Mouse (Mus musculus): ENCODE results near the gene Olfr1392. TPM values are rescaled to one million over a fixed set of nuclear protein-coding genes. Genes with fewer than 3 reads are reported as not detected.
"Not testable (repeated sequence)": the region's sequence is repeated elsewhere in the genome, so short reads cannot be mapped to it uniquely, and the experiment has no call there.

Gene Olfr1392
- polyA plus RNA-seq (2015; fragmentation: Nextera tagmentation; extraction: Ambion mirVana) = not detected in 2 replicates

- H3K9ac ChIP-seq; H3K27me3 ChIP-seq; H3K4me1 ChIP-seq; H3K36me3 ChIP-seq; H3K27ac ChIP-seq; ATAC-seq (ENCODE audit: insufficient number of reproducible peaks, insufficient read depth, low FRiP score, low TSS enrichment, low read depth); H3K9me3 ChIP-seq; H3K4me2 ChIP-seq; H3K4me3 ChIP-seq: not testable (repeated sequence)
- 47% methylated on average over 1 of the region's 1 CpGs for WGBS
Observed at GRCm38 (mm10) chr11:49284982-49285381, at the start of gene Olfr1392. Olfr1392 (plus strand) TSS chr11:49285282.

GRCm38 (mm10) chr11:49235459-49236207 is 49.4 kb upstream of the Olfr1392 start:
- 65% methylated on average over 3 of the region's 3 CpGs for WGBS
- Histone ChIP-seq H3K27me3 (no peaks in the 10 kb centered on the region), H3K9ac (no peak overlapping the region), H3K36me3 (no peaks in the 10 kb centered on the region), H3K9me3 (no peaks in the 10 kb centered on the region), H3K4me2 (no peak overlapping the region), H3K4me3 (no peak overlapping the region), H3K27ac (no peak overlapping the region), H3K4me1 (peaks cover 5% of the 10 kb centered on the region)
- ATAC-seq (ENCODE audit: insufficient number of reproducible peaks, insufficient read depth, low FRiP score, low TSS enrichment, low read depth) = no peak

GRCm38 (mm10) chr11:49236891-49237290 is 48.2 kb upstream of the Olfr1392 start:
- no peak overlapping the region for H3K4me2 ChIP-seq
- no peak overlapping the region for H3K9ac ChIP-seq
- H3K4me3 ChIP-seq = no peak overlapping the region
- H3K36me3 ChIP-seq = no peaks in the 10 kb centered on the region
- peaks cover 5% of the 10 kb centered on the region for H3K4me1 ChIP-seq
- no peaks in the 10 kb centered on the region for H3K9me3 ChIP-seq
- H3K27ac ChIP-seq = no peak overlapping the region
- WGBS = 69% methylated on average over 1 of the region's 1 CpGs
- H3K27me3 ChIP-seq = no peaks in the 10 kb centered on the region
- no peak for ATAC-seq (ENCODE audit: insufficient number of reproducible peaks, insufficient read depth, low FRiP score, low TSS enrichment, low read depth)

- Histone ChIP-seq H3K36me3 (no peaks in the 10 kb centered on the region), H3K9me3 (no peaks in the 10 kb centered on the region), H3K4me3 (no peak overlapping the region), H3K27me3 (no peaks in the 10 kb centered on the region), H3K27ac (no peak overlapping the region), H3K9ac (no peak overlapping the region), H3K4me1 (peaks cover under 1% of the 10 kb centered on the region), H3K4me2 (no peak overlapping the region)
- ATAC-seq (ENCODE audit: insufficient number of reproducible peaks, insufficient read depth, low FRiP score, low TSS enrichment, low read depth) = no peak
- WGBS = 72% methylated on average over 2 of the region's 2 CpGs
Observed at GRCm38 (mm10) chr11:49237532-49237931, 47.5 kb upstream of the Olfr1392 start.

- Histone ChIP-seq H3K27ac (no peak overlapping the region), H3K9ac (no peak overlapping the region), H3K4me1 (peaks cover 12% of the 10 kb centered on the region), H3K36me3 (no peaks in the 10 kb centered on the region), H3K4me2 (no peak overlapping the region), H3K9me3 (no peaks in the 10 kb centered on the region), H3K27me3 (no peaks in the 10 kb centered on the region), H3K4me3 (no peak overlapping the region)
- WGBS = 86% methylated on average over 1 of the region's 1 CpGs
- ATAC-seq (ENCODE audit: insufficient number of reproducible peaks, insufficient read depth, low FRiP score, low TSS enrichment, low read depth) = no peak
Observed at GRCm38 (mm10) chr11:49240310-49240709, 44.8 kb upstream of the Olfr1392 start.

GRCm38 (mm10) chr11:49240874-49241273 is 44.2 kb upstream of the Olfr1392 start:
- Histone ChIP-seq H3K4me1 (peaks cover 17% of the 10 kb centered on the region), H3K4me2 (no peak overlapping the region), H3K36me3 (no peaks in the 10 kb centered on the region), H3K4me3 (no peak overlapping the region), H3K9ac (no peak overlapping the region), H3K27me3 (no peaks in the 10 kb centered on the region), H3K27ac (no peak overlapping the region), H3K9me3 (no peaks in the 10 kb centered on the region)
- WGBS = 80% methylated on average over 4 of the region's 4 CpGs
- no peak for ATAC-seq (ENCODE audit: insufficient number of reproducible peaks, insufficient read depth, low FRiP score, low TSS enrichment, low read depth)

- WGBS = 78% methylated on average over 1 of the region's 1 CpGs
Observed at GRCm38 (mm10) chr11:49241471-49241870, 43.6 kb upstream of the Olfr1392 start.

GRCm38 (mm10) chr11:49242944-49243626 is 42.0 kb upstream of the Olfr1392 start:
- H3K27ac ChIP-seq = peak overlapping the region; percentile 97
- ATAC-seq (ENCODE audit: insufficient number of reproducible peaks, insufficient read depth, low FRiP score, low TSS enrichment, low read depth) = no peak
- 21% methylated on average over 11 of the region's 11 CpGs for WGBS

More at GRCm38 (mm10) chr11:49241471-49241870, 43.6 kb upstream of the Olfr1392 start:
- H3K9me3 ChIP-seq = no peaks in the 10 kb centered on the region
- no peak overlapping the region for H3K4me2 ChIP-seq
- H3K27me3 ChIP-seq = no peaks in the 10 kb centered on the region
- ATAC-seq (ENCODE audit: insufficient number of reproducible peaks, insufficient read depth, low FRiP score, low TSS enrichment, low read depth) = no peak
- H3K4me1 ChIP-seq = peaks cover 19% of the 10 kb centered on the region
- no peak overlapping the region for H3K27ac ChIP-seq
- no peaks in the 10 kb centered on the region for H3K36me3 ChIP-seq
- no peak overlapping the region for H3K4me3 ChIP-seq
- no peak overlapping the region for H3K9ac ChIP-seq

GRCm38 (mm10) chr11:49243727-49244594 is 41.1 kb upstream of the Olfr1392 start, which contains the start of gene Mgat1:
Mgat1 (plus strand) TSS chr11:49244191.
- Histone ChIP-seq H3K27me3 (no peaks in the 10 kb centered on the region), H3K4me3 (peak within 1 kb of the TSS; percentile 53), H3K4me1 (peaks cover 19% of the 10 kb centered on the region), H3K9me3 (no peaks in the 10 kb centered on the region), H3K4me2 (peak within 1 kb of the TSS; percentile 62), H3K36me3 (no peaks in the 10 kb centered on the region), H3K27ac (peak within 1 kb of the TSS; percentile 97), H3K9ac (peak within 1 kb of the TSS; percentile 70)
- ATAC-seq (ENCODE audit: insufficient number of reproducible peaks, insufficient read depth, low FRiP score, low TSS enrichment, low read depth) = peak; percentile 95
- WGBS = under 1% methylated on average over 60 of the region's 60 CpGs

More at GRCm38 (mm10) chr11:49242944-49243626, 42.0 kb upstream of the Olfr1392 start:
- H3K9me3 ChIP-seq = no peaks in the 10 kb centered on the region
- no peaks in the 10 kb centered on the region for H3K36me3 ChIP-seq
- peak overlapping the region; percentile 62 for H3K4me2 ChIP-seq
- H3K4me3 ChIP-seq = peak overlapping the region; percentile 53
- H3K27me3 ChIP-seq = no peaks in the 10 kb centered on the region
- peak overlapping the region; percentile 70 for H3K9ac ChIP-seq
- H3K4me1 ChIP-seq = peaks cover 19% of the 10 kb centered on the region

GRCm38 (mm10) chr11:49244595-49244930 is 40.5 kb upstream of the Olfr1392 start:
- Histone ChIP-seq H3K9ac (peak overlapping the region; percentile 70), H3K27me3 (no peaks in the 10 kb centered on the region)

GRCm38 (mm10) chr11:49245176-49245575 is 39.9 kb upstream of the Olfr1392 start:
- H3K27ac ChIP-seq = peak overlapping the region; percentile 97
- H3K9me3 ChIP-seq = no peaks in the 10 kb centered on the region
- 15% methylated on average over 7 of the region's 7 CpGs for WGBS
- no peak for ATAC-seq (ENCODE audit: insufficient number of reproducible peaks, insufficient read depth, low FRiP score, low TSS enrichment, low read depth)
- peak overlapping the region; percentile 62 for H3K4me2 ChIP-seq
- H3K36me3 ChIP-seq = no peaks in the 10 kb centered on the region
- H3K27me3 ChIP-seq = no peaks in the 10 kb centered on the region
- H3K9ac ChIP-seq = 0 out of 2 replicates have a peak overlapping the region, but pooled peaks have one; percentile 70
- H3K4me1 ChIP-seq = peaks cover 31% of the 10 kb centered on the region
- peak overlapping the region; percentile 53 for H3K4me3 ChIP-seq

More at GRCm38 (mm10) chr11:49244595-49244930, 40.5 kb upstream of the Olfr1392 start:
- Histone ChIP-seq H3K36me3 (no peaks in the 10 kb centered on the region), H3K27ac (peak overlapping the region; percentile 97), H3K4me2 (peak overlapping the region; percentile 62), H3K4me1 (peaks cover 25% of the 10 kb centered on the region), H3K4me3 (peak overlapping the region; percentile 53), H3K9me3 (no peaks in the 10 kb centered on the region)
- WGBS = 0% methylated on average over 4 of the region's 4 CpGs
- ATAC-seq (ENCODE audit: insufficient number of reproducible peaks, insufficient read depth, low FRiP score, low TSS enrichment, low read depth) = no peak

Measured in embryonic facial prominence, embryonic 13.5 days (tissue).